Mouse (Mus musculus) right cerebral cortex, postnatal 4 days (tissue): ENCODE data around the gene Shisal1.

Experiments used
- DNase-seq: peaks from one replicate; pipeline ENCODE4 v3.0.0-alpha.2; 2022

Shisal1 gene

DNA sequence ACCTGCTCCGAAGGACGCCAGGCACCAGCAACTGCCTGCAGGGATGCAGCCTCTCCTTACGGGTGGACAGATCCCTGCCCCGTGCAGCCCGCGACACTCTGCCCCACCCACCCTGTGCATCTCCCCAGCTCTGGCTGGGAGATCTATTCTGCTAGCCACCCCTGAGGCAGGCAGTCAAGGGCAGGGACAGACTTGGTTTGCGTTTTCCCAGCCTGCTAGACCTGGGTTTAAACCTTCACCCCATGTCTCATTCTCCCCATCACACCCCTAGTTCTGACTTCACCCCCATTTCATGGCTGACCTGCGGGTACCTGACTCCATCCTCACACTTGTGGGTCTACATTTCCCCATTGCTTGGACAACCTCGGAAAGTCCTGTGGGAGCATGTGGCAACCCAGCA lies at the start of gene Shisal1:
Gene Shisal1 (minus strand): TSS at position 101 of the 400 bp plus-strand sequence.
- no peak for DNase-seq

GRCm38 (mm10) chr15:84490486-84490885 lies 43.6 kb upstream of the Shisal1 start:
- DNase-seq: no peak

DNA sequence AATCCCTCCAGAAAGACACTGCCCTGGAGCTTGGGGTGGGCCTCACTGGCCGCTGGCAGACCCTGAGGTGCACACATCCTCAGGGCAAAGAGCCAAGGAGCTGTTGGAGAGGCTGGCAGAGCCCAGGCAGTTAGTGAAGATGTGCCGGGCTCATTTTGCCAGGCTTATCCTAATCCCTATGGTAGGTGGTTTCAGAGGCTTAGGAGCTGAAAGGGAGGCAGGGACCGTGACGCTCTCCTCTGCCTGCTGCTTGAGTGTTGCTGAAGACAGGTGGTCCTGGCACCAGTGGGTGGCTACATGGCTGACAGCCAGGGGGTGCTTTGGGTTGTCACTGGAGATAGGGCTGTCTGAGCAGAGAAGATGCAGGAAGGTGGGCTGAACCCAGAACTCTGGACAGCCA lies 37.4 kb upstream of the Shisal1 start:
- peak; percentile 30 for DNase-seq

DNA sequence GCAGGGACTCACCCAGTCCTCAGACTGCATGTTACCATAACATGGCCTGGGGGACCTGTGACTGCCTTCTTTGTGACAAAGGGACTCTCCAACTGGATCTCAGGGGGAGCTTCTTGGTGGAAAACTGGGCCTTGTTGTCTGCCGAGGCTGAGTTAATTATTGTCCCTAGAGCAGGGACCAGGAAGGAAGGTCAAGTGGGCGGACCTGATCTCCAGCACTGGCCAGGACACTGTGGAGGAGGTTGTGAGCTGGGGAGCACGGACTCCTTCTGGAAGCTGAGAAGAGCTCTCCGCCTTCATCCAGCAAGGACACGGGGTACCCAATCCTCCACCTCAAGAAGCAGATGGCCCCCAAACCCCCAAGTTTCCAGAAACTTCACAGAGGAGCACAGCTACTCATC lies 36.7 kb upstream of the Shisal1 start:
- no peak for DNase-seq

- no peak for DNase-seq
Measured at GRCm38 (mm10) chr15:84481259-84481877, 34.5 kb upstream of the Shisal1 start.

DNA sequence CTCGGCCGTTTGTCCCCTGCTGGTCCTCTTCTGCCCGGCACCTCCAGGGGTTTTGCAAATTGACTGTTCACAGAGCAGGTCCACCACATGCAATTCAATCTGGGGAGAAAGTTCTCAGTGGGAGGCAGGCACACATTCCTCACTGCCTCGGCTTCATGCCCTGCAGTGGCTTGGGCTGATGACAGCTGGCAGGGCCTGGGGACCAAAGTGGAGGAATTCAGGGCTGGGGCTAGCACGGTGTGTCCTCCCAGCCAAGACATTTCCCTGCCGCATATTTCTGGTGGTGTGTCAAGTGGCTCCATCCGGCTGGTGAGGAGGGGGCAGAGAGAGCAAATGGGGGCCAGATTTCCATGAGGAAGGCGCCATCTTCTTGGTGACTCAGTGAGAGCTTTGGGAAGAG lies 22.5 kb upstream of the Shisal1 start:
- no peak for DNase-seq

DNA sequence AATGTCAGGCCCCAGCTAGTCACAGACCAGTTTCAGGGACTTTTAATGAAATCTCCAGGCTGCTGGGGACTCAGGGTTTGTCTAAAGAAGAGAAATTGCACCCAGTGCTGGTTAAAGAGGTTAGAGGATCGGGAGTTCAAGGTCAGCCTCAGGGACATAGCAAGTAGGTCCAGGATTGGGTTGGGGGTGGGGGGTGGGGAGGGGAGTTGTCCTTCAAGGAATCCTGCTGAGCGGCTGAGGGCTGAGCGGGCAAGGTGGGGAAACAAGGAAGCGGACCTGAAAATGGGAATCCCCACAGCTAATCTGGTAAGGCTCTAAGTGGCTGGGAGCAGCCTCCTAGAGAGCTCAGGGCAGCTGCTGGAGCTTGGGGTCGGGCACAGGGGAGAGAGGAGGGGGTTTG lies 20.9 kb upstream of the Shisal1 start:
- no peak for DNase-seq

DNA sequence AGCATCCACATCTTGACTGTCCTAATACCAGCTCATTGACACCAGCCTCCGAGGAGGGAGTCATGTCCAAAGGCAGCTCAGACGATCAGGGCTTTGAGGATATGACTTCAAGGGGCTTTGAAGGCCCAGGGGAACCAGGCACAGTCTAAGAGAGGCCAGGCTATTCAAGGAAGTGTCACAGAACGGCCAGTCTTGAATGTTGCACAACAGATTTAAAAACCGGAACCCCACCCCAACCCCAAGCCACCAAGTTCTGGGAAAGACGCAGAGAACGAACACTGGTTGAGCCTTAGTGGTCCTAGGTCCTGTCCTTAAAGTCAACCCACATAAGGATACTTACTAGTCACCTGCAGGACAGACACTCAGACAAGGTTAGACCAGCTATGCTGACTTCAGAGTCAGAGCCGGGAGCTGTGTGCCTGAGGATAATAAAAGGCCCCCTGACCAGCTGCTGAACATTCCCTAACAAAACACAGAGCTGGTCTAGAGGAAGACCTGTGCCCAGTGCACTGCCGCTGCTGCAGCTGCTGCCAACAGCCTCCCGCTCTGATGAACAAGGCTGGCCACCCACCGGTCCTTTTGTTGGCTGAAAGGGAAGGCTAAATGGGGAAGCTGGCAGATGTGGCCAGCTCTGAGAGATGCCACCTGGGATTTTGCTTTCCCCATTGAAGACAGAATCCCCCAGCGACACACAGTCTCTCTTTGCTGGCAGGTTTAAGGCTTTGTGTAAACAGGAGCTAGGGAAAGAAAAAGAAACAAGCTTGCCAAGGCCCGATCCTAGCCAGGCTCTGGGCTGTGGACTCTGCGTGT lies 19.8 kb upstream of the Shisal1 start:
- DNase-seq: no peak

DNA sequence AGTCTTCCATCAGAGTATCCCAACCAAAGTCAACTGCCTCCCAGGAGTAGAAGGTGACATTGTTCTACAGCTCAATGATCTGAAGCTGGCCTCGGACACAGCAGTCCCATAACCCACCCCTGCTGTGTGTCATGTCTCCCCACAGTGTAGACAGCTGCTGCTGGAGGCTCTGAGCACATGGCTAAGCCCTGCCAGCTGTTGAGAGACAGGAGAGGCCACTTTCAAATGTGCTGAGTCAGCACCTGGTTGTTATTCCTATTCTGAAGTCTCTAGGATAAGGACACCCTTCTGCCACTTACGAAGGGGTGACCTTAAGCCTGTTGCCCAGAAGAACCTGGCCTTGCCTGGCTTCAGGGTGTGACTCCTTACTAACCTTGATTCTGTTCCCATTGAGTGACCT lies 14.5 kb upstream of the Shisal1 start:
- no peak for DNase-seq

GRCm38 (mm10) chr15:84458983-84459382 lies 12.1 kb upstream of the Shisal1 start:
- DNase-seq: no peak

DNA sequence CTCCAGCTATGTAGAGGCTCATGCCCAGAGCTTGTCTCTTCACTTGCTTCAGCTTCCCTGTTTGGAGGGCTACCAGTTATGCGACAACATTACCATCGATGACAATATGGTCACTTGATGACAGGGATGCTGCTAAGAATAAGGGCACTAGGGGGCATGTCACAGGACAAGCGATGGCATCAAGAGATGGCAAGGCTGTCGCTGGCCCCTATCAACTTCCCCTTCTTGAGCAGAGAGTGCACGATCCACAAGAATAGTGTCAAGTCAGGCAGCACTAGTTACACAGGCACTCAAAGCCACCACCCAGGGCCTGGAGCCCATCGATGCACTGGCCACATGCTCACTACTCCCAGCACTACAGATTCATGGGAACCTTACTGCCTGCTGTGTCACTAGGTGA lies 8.4 kb upstream of the Shisal1 start:
- no peak for DNase-seq

GRCm38 (mm10) chr15:84453091-84453490 lies 6.2 kb upstream of the Shisal1 start:
- DNase-seq: no peak

- DNase-seq: peak; percentile 37
Measured at GRCm38 (mm10) chr15:84450441-84451183, 3.7 kb upstream of the Shisal1 start.

GRCm38 (mm10) chr15:84445812-84446716 lies 833 bp downstream of the Shisal1 start:
- peak; percentile 34 for DNase-seq

DNA sequence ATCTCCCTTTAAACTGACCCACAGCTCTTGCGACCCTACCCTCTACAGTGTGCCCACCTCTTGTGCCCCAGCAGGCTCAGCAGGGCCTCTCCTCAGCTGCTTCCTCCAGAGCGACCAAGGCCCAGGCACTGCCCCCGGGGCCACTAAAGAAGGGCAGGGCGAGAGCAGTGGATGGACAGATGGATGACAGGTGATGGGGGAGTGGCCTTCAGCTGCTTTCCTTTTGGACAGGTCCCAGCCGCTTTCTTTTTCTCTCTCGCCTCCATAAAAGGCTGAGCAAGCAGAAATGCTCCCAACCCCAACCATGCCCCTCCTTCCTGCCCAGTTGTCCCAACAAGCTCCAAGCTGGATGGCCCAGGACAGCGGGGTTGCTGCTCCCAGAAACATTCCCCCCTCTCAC lies 2.7 kb downstream of the Shisal1 start:
- no peak for DNase-seq

GRCm38 (mm10) chr15:84443631-84444030 lies 3.3 kb downstream of the Shisal1 start:
- DNase-seq: no peak

DNA sequence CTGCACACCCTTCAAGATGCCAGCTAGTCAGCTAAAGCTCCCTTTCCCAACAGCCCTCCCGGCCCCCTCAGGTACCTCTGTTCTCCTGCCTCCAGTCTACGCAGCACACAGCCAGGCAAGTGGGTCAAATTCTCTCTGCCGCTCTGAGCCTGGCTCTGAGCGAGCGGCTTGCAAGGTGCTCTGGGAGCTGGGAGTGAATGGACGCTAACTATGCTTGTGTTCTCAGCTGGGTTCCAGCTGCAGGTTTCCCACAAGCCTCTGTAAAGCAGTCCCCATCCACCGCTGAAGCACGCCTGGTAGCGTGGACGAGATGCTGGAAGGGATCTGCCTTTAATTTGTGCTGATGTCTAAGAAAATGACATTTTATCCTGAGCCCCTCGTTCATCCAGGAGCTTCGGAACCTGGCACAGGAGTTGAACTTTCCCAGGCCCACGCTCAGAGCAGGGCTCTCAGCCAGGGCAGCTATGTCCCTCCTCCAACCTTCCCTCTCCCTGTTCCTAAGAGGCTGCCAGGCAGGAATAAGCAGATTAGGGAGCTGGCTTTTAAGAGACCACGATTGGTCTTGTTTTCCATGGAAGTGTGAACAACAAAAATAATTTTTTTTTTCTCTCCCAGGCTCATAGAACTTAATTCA lies 5.1 kb downstream of the Shisal1 start:
- DNase-seq: no peak

DNA sequence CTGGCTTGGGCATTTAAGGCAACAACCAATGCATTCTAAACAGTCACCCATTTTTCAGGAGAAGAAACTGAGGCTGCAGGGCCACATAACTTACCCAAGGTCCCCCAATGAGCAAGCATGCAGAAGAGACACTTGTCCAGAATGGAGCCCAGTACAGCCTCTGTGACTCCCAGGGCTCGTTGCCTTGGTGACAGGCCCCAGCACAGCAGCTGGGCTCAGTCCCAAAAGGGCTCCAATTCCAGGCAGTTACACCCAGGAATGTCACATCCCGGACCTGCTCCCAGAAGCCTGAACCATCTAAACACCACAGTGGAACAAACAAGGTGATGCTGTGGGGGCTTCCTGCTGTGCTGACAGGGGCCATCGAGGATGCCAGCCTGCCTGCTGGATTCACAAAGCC lies 6.1 kb downstream of the Shisal1 start:
- DNase-seq: no peak

GRCm38 (mm10) chr15:84433586-84434185 lies 13.2 kb downstream of the Shisal1 start:
- DNase-seq: no peak

GRCm38 (mm10) chr15:84430482-84430881 lies 16.4 kb downstream of the Shisal1 start:
- DNase-seq: no peak

GRCm38 (mm10) chr15:84427624-84428023 lies 19.3 kb downstream of the Shisal1 start:
- DNase-seq: no peak

DNA sequence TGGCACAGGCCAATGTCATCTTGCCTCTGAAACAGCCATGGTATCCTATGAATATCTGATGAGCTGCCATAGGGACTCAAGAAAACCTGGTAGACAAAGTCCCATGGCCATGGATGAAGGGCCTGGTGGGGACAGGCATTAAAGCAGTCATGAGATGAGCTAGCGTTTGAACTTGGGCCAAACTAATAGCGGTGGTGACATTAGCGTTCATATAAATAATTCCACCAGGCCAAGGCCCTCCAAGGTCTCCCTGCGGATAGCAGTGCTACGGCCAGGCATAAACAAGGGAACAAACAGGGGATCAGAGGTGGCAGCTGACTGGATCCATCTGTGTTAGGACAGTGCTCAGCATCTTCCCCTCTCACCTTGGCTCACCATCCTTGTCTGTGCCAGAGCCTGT lies 21.2 kb downstream of the Shisal1 start:
- no peak for DNase-seq
